Mouse (Mus musculus): ENCODE measurements at regions not wholly inside any gene's neighbourhood (a gene's known extent, or its start where the extent isn't known, plus 50 kb on each side); places are given as distances from the start of the nearest gene placed in this dataset.
A peak's percentile ranks its signal among the peaks of the same experiment; 100 is the strongest.

DNA sequence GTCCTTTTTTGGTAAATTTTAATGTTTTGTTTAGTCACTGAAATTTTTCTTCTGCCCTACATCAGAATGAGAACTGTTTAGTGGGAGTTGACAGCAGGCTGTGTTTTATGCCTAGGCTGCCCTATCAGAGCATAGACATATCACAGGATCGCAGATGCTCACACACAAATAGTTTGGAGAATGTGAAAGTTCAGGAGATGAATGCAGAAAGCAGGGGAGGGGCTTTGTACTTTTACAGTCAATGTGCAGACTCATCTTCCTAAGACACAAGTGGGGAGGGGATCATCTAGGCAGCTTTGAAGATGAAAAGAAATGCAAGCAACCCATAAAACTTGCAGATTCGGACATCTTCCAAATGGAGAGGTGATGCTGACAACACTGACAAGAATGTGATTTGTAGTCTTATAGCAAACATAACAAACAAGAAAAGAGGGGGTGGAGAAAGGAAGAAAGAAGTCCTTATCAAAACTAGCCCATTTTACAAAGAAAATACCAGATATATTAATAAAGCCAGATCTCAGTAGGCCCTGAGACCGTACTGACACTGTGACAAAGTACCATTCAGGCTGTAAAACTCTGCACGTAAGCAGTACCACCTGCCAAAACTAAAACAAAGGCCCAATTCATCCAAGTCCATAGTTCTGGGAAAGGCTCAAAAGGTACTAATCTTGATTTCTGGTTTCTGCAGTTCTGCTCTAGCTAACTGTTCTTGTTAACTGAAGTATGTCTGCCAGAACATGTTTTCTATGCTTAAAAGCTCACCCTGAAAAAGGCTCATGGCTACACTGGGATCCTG lies 157.4 kb downstream of the Moxd1 start:
- no peak overlapping the region for H3K27ac ChIP-seq

GRCm38 (mm10) chr10:24381917-24382316 lies 158.6 kb downstream of the Moxd1 start:
- H3K9me3 ChIP-seq (replicated peaks; ENCODE audit: low read length), result no peaks in the 10 kb centered on the region
- H3K27me3 ChIP-seq (ENCODE audit: insufficient read depth, low read length), result no peaks in the 10 kb centered on the region
- H3K4me1 ChIP-seq (replicated peaks; ENCODE audit: insufficient read depth, low read length), result no peaks in the 10 kb centered on the region
- no peak overlapping the region for H3K4me3 ChIP-seq (replicated peaks; ENCODE audit: low read depth, low read length)
- H3K36me3 ChIP-seq (ENCODE audit: insufficient read depth, low read length), result no peaks in the 10 kb centered on the region
- no peak for ATAC-seq (replicated peaks; ENCODE audit: low FRiP score, low read depth)
- H3K27ac ChIP-seq, result no peak overlapping the region
- H3K4me2 ChIP-seq (ENCODE audit: low read length), result no peak overlapping the region
- peak; percentile 75 for TF ChIP-seq CTCF (IDR thresholded peaks at IDR 0.05; ENCODE audit: low read depth)
- H3K9ac ChIP-seq (ENCODE audit: low read depth, low read length), result no peak overlapping the region
- WGBS, result 32% methylated on average over 4 of the region's 4 CpGs
- peak; percentile 74 for DNase-seq (ENCODE audit: low spot score)

More for the DNA sequence above, 157.4 kb downstream of the Moxd1 start:
- WGBS, result 42% methylated on average over 4 of the region's 4 CpGs
- H3K36me3 ChIP-seq (ENCODE audit: insufficient read depth, low read length), result no peaks in the 10 kb centered on the region
- H3K4me1 ChIP-seq (replicated peaks; ENCODE audit: insufficient read depth, low read length), result no peaks in the 10 kb centered on the region
- no peak overlapping the region for H3K9ac ChIP-seq (ENCODE audit: low read depth, low read length)
- H3K4me2 ChIP-seq (ENCODE audit: low read length), result no peak overlapping the region
- no peak for TF ChIP-seq CTCF (IDR thresholded peaks at IDR 0.05; ENCODE audit: low read depth)
- H3K9me3 ChIP-seq (replicated peaks; ENCODE audit: low read length), result no peaks in the 10 kb centered on the region
- ATAC-seq (replicated peaks; ENCODE audit: low FRiP score, low read depth), result no peak
- no peak overlapping the region for H3K4me3 ChIP-seq (replicated peaks; ENCODE audit: low read depth, low read length)
- no peaks in the 10 kb centered on the region for H3K27me3 ChIP-seq (ENCODE audit: insufficient read depth, low read length)
- DNase-seq (ENCODE audit: low spot score), result peak; percentile 51

GRCm38 (mm10) chr10:24384061-24384460 lies 160.7 kb downstream of the Moxd1 start:
- Histone ChIP-seq H3K9ac (ENCODE audit: low read depth, low read length) (no peak overlapping the region), H3K4me3 (replicated peaks; ENCODE audit: low read depth, low read length) (no peak overlapping the region), H3K36me3 (ENCODE audit: insufficient read depth, low read length) (no peaks in the 10 kb centered on the region), H3K27me3 (ENCODE audit: insufficient read depth, low read length) (no peaks in the 10 kb centered on the region), H3K4me2 (ENCODE audit: low read length) (no peak overlapping the region), H3K9me3 (replicated peaks; ENCODE audit: low read length) (no peaks in the 10 kb centered on the region), H3K27ac (no peak overlapping the region), H3K4me1 (replicated peaks; ENCODE audit: insufficient read depth, low read length) (no peaks in the 10 kb centered on the region)
- DNase-seq (ENCODE audit: low spot score) (no peak), ATAC-seq (replicated peaks; ENCODE audit: low FRiP score, low read depth) (no peak)
- 87% methylated on average over 2 of the region's 2 CpGs for WGBS
- no peak for TF ChIP-seq CTCF (IDR thresholded peaks at IDR 0.05; ENCODE audit: low read depth)

DNA sequence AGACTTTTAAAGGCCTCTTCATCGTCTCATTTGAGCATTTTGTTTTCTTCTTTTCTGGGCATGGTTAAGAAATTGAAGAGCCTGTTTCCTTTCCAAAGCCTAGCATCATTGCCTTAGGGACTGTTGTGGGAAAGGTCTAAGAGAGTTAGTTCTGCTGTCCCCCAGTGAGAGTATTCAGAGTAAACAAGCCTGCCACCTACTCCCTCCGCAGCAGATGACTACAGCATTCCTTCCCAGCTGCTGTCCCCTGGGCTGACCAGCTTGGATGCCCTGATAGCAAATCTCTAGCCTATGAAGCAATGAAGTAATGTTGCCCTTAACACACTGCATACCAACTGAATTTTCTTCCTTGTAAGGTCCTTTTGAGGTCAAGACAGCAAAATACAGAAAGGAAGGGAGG lies 164.9 kb downstream of the Moxd1 start:
- H3K9me3 ChIP-seq (replicated peaks; ENCODE audit: low read length), result no peaks in the 10 kb centered on the region
- WGBS, result 57% methylated on average over 2 of the region's 2 CpGs

DNA sequence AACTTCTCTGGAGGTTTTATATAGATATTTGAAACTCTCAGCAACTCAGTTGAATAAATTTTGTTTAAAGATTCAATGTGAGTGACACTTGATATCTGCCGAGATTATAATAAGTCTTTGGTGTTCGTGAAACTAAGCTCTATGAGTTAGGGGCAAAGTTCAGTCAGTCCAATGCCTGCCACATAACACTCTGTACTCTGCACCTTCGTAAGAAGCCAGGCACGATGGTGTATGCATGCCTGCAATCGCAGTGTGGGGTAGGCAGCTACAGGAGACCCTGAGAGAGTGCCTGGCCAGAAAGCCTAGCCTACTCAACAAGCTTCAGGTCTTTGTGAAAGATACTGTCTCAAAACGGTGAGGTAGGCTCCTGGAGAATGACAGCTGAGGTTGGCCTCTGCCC lies 167.7 kb downstream of the Moxd1 start:
- no peak for TF ChIP-seq CTCF (IDR thresholded peaks at IDR 0.05; ENCODE audit: low read depth)
- Histone ChIP-seq H3K27me3 (ENCODE audit: insufficient read depth, low read length) (no peaks in the 10 kb centered on the region), H3K36me3 (ENCODE audit: insufficient read depth, low read length) (no peaks in the 10 kb centered on the region), H3K9me3 (replicated peaks; ENCODE audit: low read length) (no peaks in the 10 kb centered on the region), H3K4me2 (ENCODE audit: low read length) (no peak overlapping the region), H3K9ac (ENCODE audit: low read depth, low read length) (no peak overlapping the region), H3K4me1 (replicated peaks; ENCODE audit: insufficient read depth, low read length) (no peaks in the 10 kb centered on the region), H3K27ac (no peak overlapping the region), H3K4me3 (replicated peaks; ENCODE audit: low read depth, low read length) (no peak overlapping the region)
- 75% methylated on average over 6 of the region's 6 CpGs for WGBS
- no peak for DNase-seq (ENCODE audit: low spot score)
- no peak for ATAC-seq (replicated peaks; ENCODE audit: low FRiP score, low read depth)

More for the DNA sequence above, 164.9 kb downstream of the Moxd1 start:
- no peak for TF ChIP-seq CTCF (IDR thresholded peaks at IDR 0.05; ENCODE audit: low read depth)
- Histone ChIP-seq H3K4me2 (ENCODE audit: low read length) (no peak overlapping the region), H3K4me3 (replicated peaks; ENCODE audit: low read depth, low read length) (no peak overlapping the region), H3K27ac (peak overlapping the region; percentile 34; the same call in 1 of the 2 replicates), H3K36me3 (ENCODE audit: insufficient read depth, low read length) (no peaks in the 10 kb centered on the region), H3K4me1 (replicated peaks; ENCODE audit: insufficient read depth, low read length) (no peaks in the 10 kb centered on the region), H3K27me3 (ENCODE audit: insufficient read depth, low read length) (no peaks in the 10 kb centered on the region), H3K9ac (ENCODE audit: low read depth, low read length) (no peak overlapping the region)
- DNase-seq (ENCODE audit: low spot score) (no peak), ATAC-seq (replicated peaks; ENCODE audit: low FRiP score, low read depth) (no peak)

DNA sequence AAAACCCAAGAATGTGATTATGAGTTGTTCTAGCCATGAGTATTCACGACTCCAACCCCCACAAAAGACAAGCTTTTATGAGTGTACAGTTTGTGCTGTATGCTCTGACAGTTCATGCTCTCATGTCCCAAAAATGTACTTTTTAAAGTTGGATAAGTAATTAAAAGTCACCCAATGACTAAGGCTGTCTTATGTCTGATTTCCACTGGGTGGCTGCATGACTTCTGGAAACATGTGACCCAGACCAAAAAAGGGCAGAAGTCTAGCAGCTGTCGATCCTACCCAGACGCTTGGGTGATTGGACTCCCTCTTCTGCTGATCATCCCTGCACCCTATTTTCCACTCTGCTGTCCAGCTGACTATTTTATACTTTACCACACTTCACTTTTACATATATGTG lies 168.7 kb downstream of the Moxd1 start:
- Histone ChIP-seq H3K4me3 (replicated peaks; ENCODE audit: low read depth, low read length) (no peak overlapping the region), H3K27ac (no peak overlapping the region), H3K4me2 (ENCODE audit: low read length) (no peak overlapping the region), H3K27me3 (ENCODE audit: insufficient read depth, low read length) (no peaks in the 10 kb centered on the region), H3K9me3 (replicated peaks; ENCODE audit: low read length) (no peaks in the 10 kb centered on the region), H3K9ac (ENCODE audit: low read depth, low read length) (no peak overlapping the region), H3K36me3 (ENCODE audit: insufficient read depth, low read length) (no peaks in the 10 kb centered on the region), H3K4me1 (replicated peaks; ENCODE audit: insufficient read depth, low read length) (no peaks in the 10 kb centered on the region)
- 60% methylated on average over 3 of the region's 3 CpGs for WGBS
- peak; percentile 14; the same call in 1 of the 2 replicates for TF ChIP-seq CTCF (IDR thresholded peaks at IDR 0.05; ENCODE audit: low read depth)
- DNase-seq (ENCODE audit: low spot score) (peak; percentile 68), ATAC-seq (replicated peaks; ENCODE audit: low FRiP score, low read depth) (no peak)

All from kidney, postnatal 0 days (tissue).